Mouse (Mus musculus): ENCODE data around the gene Slc13a2.

DNA sequence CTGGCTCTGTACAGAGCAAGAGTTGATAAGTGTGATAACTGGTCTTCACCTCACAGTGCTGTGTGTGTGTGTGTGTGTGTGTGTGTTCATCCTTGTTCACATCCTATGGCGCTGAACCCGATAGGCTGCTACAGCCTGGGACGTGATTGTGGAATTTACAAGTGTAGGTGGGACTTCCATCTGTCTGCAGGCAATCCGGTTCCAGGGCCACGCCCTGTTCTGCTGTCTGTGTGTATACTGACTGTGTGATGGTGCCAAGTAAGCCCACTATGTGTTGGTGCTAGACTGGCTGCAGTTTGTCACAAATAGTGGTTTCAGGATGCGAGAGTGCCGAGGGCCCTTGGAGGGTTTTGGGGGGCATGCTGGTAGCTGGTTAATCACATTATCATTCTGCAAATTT, 39.7 kb downstream of the Slc13a2 start:
- TF ChIP-seq GATA1 (IDR thresholded peaks at IDR 0.05; ENCODE audit: borderline replicate concordance, low read length) (no peak), FLI1 (IDR thresholded peaks at IDR 0.05; ENCODE audit: low read length) (no peak)

All from megakaryocyte, embryonic 14.5 days (primary cell).